8 mouse cellular contexts compared by ENCODE assay signal in genomic region chr3:90254419-90255193, GRCm38 (mm10). TPM values are rescaled to one million over a fixed set of nuclear protein-coding genes. Genes with fewer than 3 reads are reported as not detected.
A peak's percentile ranks its signal among the peaks of the same experiment; 100 is the strongest.
DNase-seq lines count a peak whose midpoint lies in the region; ATAC-seq and TF ChIP-seq lines count a peak whose summit lies in the region.

No protein-coding gene starts in this region.

- no peak for TF ChIP-seq EP300 in stomach, postnatal 0 days (optimal IDR thresholded peaks at IDR 0.05)

- peak overlapping the region; percentile 80 for H3K4me2 ChIP-seq in hindbrain, embryonic 12.5 days (replicated peaks)
- H3K4me2 ChIP-seq in stomach, postnatal 0 days (replicated peaks; ENCODE audit: low read depth), result peak overlapping the region; percentile 77

- peaks cover 12% of the 10 kb centered on the region for H3K4me1 ChIP-seq in thymus, adult 2 months (replicated peaks; ENCODE audit: control insufficient read depth, insufficient read depth, low read length)
- peaks cover 15% of the 10 kb centered on the region for H3K4me1 ChIP-seq in hindbrain, embryonic 12.5 days
- H3K4me1 ChIP-seq in stomach, postnatal 0 days (replicated peaks; ENCODE audit: control insufficient read depth, insufficient read depth), result 0 out of 2 replicates have a peak, but pooled peaks cover 4% of the 10 kb centered on the region

- WGBS in thymus, adult 2 months, result under 1% methylated on average over 41 of the region's 41 CpGs
- under 1% methylated on average over 41 of the region's 41 CpGs for WGBS in hindbrain, embryonic 12.5 days
- 1% methylated on average over 40 of the region's 41 CpGs for WGBS in stomach, postnatal 0 days

- peaks cover 16% of the 10 kb centered on the region for H3K36me3 ChIP-seq in thymus, adult 2 months (ENCODE audit: control insufficient read depth, insufficient read depth, low read length)
- peaks cover 38% of the 10 kb centered on the region for H3K36me3 ChIP-seq in hindbrain, embryonic 12.5 days
- peaks cover 18% of the 10 kb centered on the region for H3K36me3 ChIP-seq in stomach, postnatal 0 days (ENCODE audit: control insufficient read depth, insufficient read depth, low read length)

- no peaks in the 10 kb centered on the region for H3K27me3 ChIP-seq in thymus, adult 2 months (ENCODE audit: control insufficient read depth, insufficient read depth, low read length)
- no peaks in the 10 kb centered on the region for H3K27me3 ChIP-seq in hindbrain, embryonic 12.5 days
- H3K27me3 ChIP-seq in stomach, postnatal 0 days (ENCODE audit: control insufficient read depth, insufficient read depth, low read length), result no peaks in the 10 kb centered on the region

- peak; percentile 70 for ATAC-seq in hindbrain, embryonic 12.5 days (ENCODE audit: low FRiP score)
- ATAC-seq in stomach, postnatal 0 days (ENCODE audit: low FRiP score, low TSS enrichment), result peak; percentile 65

- DNase-seq in adrenal gland, postnatal 36 days, result peak; percentile 68 to 78
- DNase-seq in adrenal gland, adult 8-10 months, result no peak
- peak; percentile 23 for DNase-seq in thymus, adult 2 months
- no peak for DNase-seq in thymus, adult 18-20 months
- DNase-seq in lung, postnatal 10 days, result peak; percentile 70
- DNase-seq in stomach, postnatal 0 days (ENCODE audit: low spot score), result peak; percentile 68
- no peak for DNase-seq in right cerebral cortex, postnatal 36 days (ENCODE audit: low spot score in 2 of 2)

- no peak for TF ChIP-seq POLR2A in thymus, adult 2 months (IDR thresholded peaks at IDR 0.05; ENCODE audit: control insufficient read depth, extremely low read depth, insufficient read depth, low read length, poor library complexity)

- 0 out of 2 replicates have a peak overlapping the region, but pooled peaks have one; percentile 9 for H3K27ac ChIP-seq in thymus, adult 2 months (ENCODE audit: control insufficient read depth, insufficient read depth, low read length)
- H3K27ac ChIP-seq in hindbrain, embryonic 12.5 days, result peak overlapping the region; percentile 90
- peak overlapping the region; percentile 92 for H3K27ac ChIP-seq in stomach, postnatal 0 days (replicated peaks)

- peak overlapping the region; percentile 90 for H3K9ac ChIP-seq in hindbrain, embryonic 12.5 days
- peak overlapping the region; percentile 94 for H3K9ac ChIP-seq in stomach, postnatal 0 days (ENCODE audit: low read length)

- no peaks in the 10 kb centered on the region for H3K9me3 ChIP-seq in hindbrain, embryonic 12.5 days (replicated peaks)
- no peaks in the 10 kb centered on the region for H3K9me3 ChIP-seq in stomach, postnatal 0 days (ENCODE audit: control insufficient read depth, low read length)

- H3K4me3 ChIP-seq in thymus, adult 2 months (ENCODE audit: control insufficient read depth, insufficient read depth, low read length), result peak overlapping the region; percentile 88
- H3K4me3 ChIP-seq in hindbrain, embryonic 12.5 days, result peak overlapping the region; percentile 84
- peak overlapping the region; percentile 83 for H3K4me3 ChIP-seq in stomach, postnatal 0 days (ENCODE audit: low read depth, low read length)

- no peak for TF ChIP-seq CTCF in thymus, adult 2 months (IDR thresholded peaks at IDR 0.05; ENCODE audit: borderline replicate concordance, control insufficient read depth, extremely low read depth, insufficient read depth, low read length, poor library complexity)
- TF ChIP-seq CTCF in stomach, postnatal 0 days (IDR thresholded peaks at IDR 0.05; ENCODE audit: low read depth), result no peak; the same call in 1 of the 2 replicates

RNA-seq across cellular contexts. Expression of gene Crtc2, which starts 0.6 kb away (rescaled TPM):
- total RNA-seq in adrenal gland, postnatal 36 days (2021), result 10 to 100 TPM; 37.4 to 43.2 TPM
- total RNA-seq in adrenal gland, adult 8-10 months (2022), result 10 to 100 TPM; 43.5 to 73.2 (median 63.9) TPM
- polyA plus RNA-seq in thymus, adult 2 months (2012; rRNA removed), result 151 and 161 TPM in 2 replicates
- polyA plus RNA-seq in hindbrain, embryonic 12.5 days (2016; fragmentation: Nextera tagmentation; extraction: Ambion mirVana), result 20.5 and 25.8 TPM in 2 replicates
- 8.9 and 11.8 TPM in 2 replicates for polyA plus RNA-seq in stomach, postnatal 0 days (2015; fragmentation: Nextera tagmentation; extraction: Ambion mirVana)

RNA-seq across cellular contexts. Expression of gene Slc39a1, which starts 6.6 kb away (rescaled TPM):
- total RNA-seq in adrenal gland, postnatal 36 days (2021), result 100 to 1,000 TPM; 127 to 142 TPM
- 100 to 1,000 TPM; 129 to 172 (median 151) TPM for total RNA-seq in adrenal gland, adult 8-10 months (2022)
- 68.5 and 69.2 TPM in 2 replicates for polyA plus RNA-seq in thymus, adult 2 months (2012; rRNA removed)
- 46.8 and 46.9 TPM in 2 replicates for polyA plus RNA-seq in hindbrain, embryonic 12.5 days (2016; fragmentation: Nextera tagmentation; extraction: Ambion mirVana)
- 95.4 and 102 TPM in 2 replicates for polyA plus RNA-seq in stomach, postnatal 0 days (2015; fragmentation: Nextera tagmentation; extraction: Ambion mirVana)

RNA-seq across cellular contexts. Expression of gene Dennd4b, which starts 10.4 kb away (rescaled TPM):
- 1 to 10 TPM; 6.2 to 7.3 TPM for total RNA-seq in adrenal gland, postnatal 36 days (2021)
- total RNA-seq in adrenal gland, adult 8-10 months (2022), result 10 to 100 TPM in 3 of 4 experiments, 1 to 10 TPM in 1; 9.2 to 14.5 (median 12.8) TPM
- polyA plus RNA-seq in thymus, adult 2 months (2012; rRNA removed), result 163 and 182 TPM in 2 replicates
- polyA plus RNA-seq in hindbrain, embryonic 12.5 days (2016; fragmentation: Nextera tagmentation; extraction: Ambion mirVana), result 6.2 and 6.7 TPM in 2 replicates
- 0.95 and 1.1 TPM in 2 replicates for polyA plus RNA-seq in stomach, postnatal 0 days (2015; fragmentation: Nextera tagmentation; extraction: Ambion mirVana)

RNA-seq across cellular contexts. Expression of gene Creb3l4, which starts 11.3 kb away (rescaled TPM):
- under 1 TPM; 0.20 to 0.66 TPM for total RNA-seq in adrenal gland, postnatal 36 days (2021)
- 1 to 10 TPM in 1 of 4 experiments, under 1 TPM in 3; 0.35 to 1.3 (median 0.63) TPM for total RNA-seq in adrenal gland, adult 8-10 months (2022)
- 0.94 and 1.3 TPM in 2 replicates for polyA plus RNA-seq in thymus, adult 2 months (2012; rRNA removed)
- 4.8 and 5.3 TPM in 2 replicates for polyA plus RNA-seq in hindbrain, embryonic 12.5 days (2016; fragmentation: Nextera tagmentation; extraction: Ambion mirVana)
- 41.9 TPM in 2 replicates for polyA plus RNA-seq in stomach, postnatal 0 days (2015; fragmentation: Nextera tagmentation; extraction: Ambion mirVana)

RNA-seq across cellular contexts. Expression of gene Jtb, which starts 23.2 kb away (rescaled TPM):
- 10 to 100 TPM; 63.2 to 70.8 TPM for total RNA-seq in adrenal gland, postnatal 36 days (2021)
- total RNA-seq in adrenal gland, adult 8-10 months (2022), result 10 to 100 TPM; 64.2 to 76.1 (median 70.4) TPM
- polyA plus RNA-seq in thymus, adult 2 months (2012; rRNA removed), result 84.4 and 91.7 TPM in 2 replicates
- 81.7 and 94.8 TPM in 2 replicates for polyA plus RNA-seq in hindbrain, embryonic 12.5 days (2016; fragmentation: Nextera tagmentation; extraction: Ambion mirVana)
- polyA plus RNA-seq in stomach, postnatal 0 days (2015; fragmentation: Nextera tagmentation; extraction: Ambion mirVana), result 131 TPM in 2 replicates

Comparison
In these comparisons a context has a peak if more than half of its experiments do, and no peak if none do; other contexts are left out.
1. DNase-seq: peak in adrenal gland, postnatal 36 days (2 of 2), thymus, adult 2 months (single experiment), lung, postnatal 10 days (single experiment) and stomach, postnatal 0 days (single experiment); none in adrenal gland, adult 8-10 months (single experiment), thymus, adult 18-20 months (0 of 2) and right cerebral cortex, postnatal 36 days (0 of 2).
2. H3K27ac ChIP-seq: peak in every context shown above with its lines; median percentile 92 in stomach, postnatal 0 days; 90 in hindbrain, embryonic 12.5 days; 9 in thymus, adult 2 months.
3. RNA of gene Dennd4b, which starts 10.4 kb away (polyA plus RNA-seq): 163 to 182 TPM in thymus, adult 2 months; 6.2 to 6.7 TPM in hindbrain, embryonic 12.5 days and 0.95 to 1.1 TPM in stomach, postnatal 0 days; every median in the first group is over 10 times any median in the second.
4. Peak in every context shown above with its lines, with median percentiles within 50 percentile points of each other: H3K4me3 ChIP-seq.